Mouse (Mus musculus) heart, embryonic 13.5 days (tissue): ENCODE results near the gene Gm49366. TPM values are rescaled to one million over a fixed set of nuclear protein-coding genes. Genes with fewer than 3 reads are reported as not detected.
"Not testable (repeated sequence)": the region's sequence is repeated elsewhere in the genome, so short reads cannot be mapped to it uniquely, and the experiment has no call there.

ENCODE experiments used
- ATAC-seq: fragments of 200-750 bp; cut with Nextera tagmentation; 2 replicates; pipeline ENCODE4 v1.8.0; 2017; ENCODE audit warnings: moderate TSS enrichment; ENCODE audit not compliant: insufficient number of reproducible peaks, low FRiP score, low TSS enrichment; ENCODE audit errors: extremely low read depth
- H3K27ac ChIP-seq: fragments of 300-500 bp; sonication (generic); replicated peaks from 2 replicates; pipeline ENCODE4 v1.5.1; 2015; ENCODE audit warnings: moderate library complexity, mild to moderate bottlenecking, inconsistent platforms
- H3K27me3 ChIP-seq: fragments of 300-500 bp; sonication (generic); replicated peaks from 2 replicates; pipeline ENCODE4 v1.6.1; 2015; ENCODE audit warnings: mild to moderate bottlenecking, inconsistent platforms
- H3K36me3 ChIP-seq: fragments of 300-500 bp; sonication (generic); 2 replicates; pipeline ENCODE4 v1.6.1; 2015; ENCODE audit warnings: mild to moderate bottlenecking, inconsistent platforms
- H3K4me1 ChIP-seq: fragments of 300-500 bp; sonication (generic); 2 replicates; pipeline ENCODE4 v1.6.1; 2015; ENCODE audit warnings: inconsistent platforms
- H3K4me2 ChIP-seq: fragments of 300-500 bp; sonication (generic); 2 replicates; pipeline ENCODE4 v1.6.1; 2015; ENCODE audit warnings: inconsistent platforms, mild to moderate bottlenecking, moderate library complexity
- H3K4me3 ChIP-seq: fragments of 300-500 bp; sonication (generic); 2 replicates; pipeline ENCODE4 v1.5.1; 2015; ENCODE audit warnings: moderate library complexity, mild to moderate bottlenecking, inconsistent platforms
- H3K9ac ChIP-seq: fragments of 300-500 bp; sonication (generic); 2 replicates; pipeline ENCODE4 v1.6.1; 2015; ENCODE audit warnings: inconsistent platforms, mild to moderate bottlenecking, moderate library complexity
- H3K9me3 ChIP-seq: fragments of 300-500 bp; sonication (generic); 2 replicates; pipeline ENCODE4 v1.6.1; 2016; ENCODE audit warnings: inconsistent platforms
- WGBS: fragments of 180-500 bp; shearing (Covaris S2); methylation state at CpG from one replicate; pipeline ENCODE4 v1.1.7; 2015; ENCODE audit warnings: mixed read lengths; 5-methylcytosine and 5-hydroxymethylcytosine counted together
- polyA plus RNA-seq: library from polyadenylated mRNA; unstranded; fragments of >200 nt; fragmentation: Nextera tagmentation; extraction: Ambion mirVana; gene quantifications from 2 replicates; pipeline ENCODE4 v1.2.1, GENCODE M21; 2015

Gene Gm49366
- polyA plus RNA-seq, 1 experiment from 2014 or later, result not detected

DNA sequence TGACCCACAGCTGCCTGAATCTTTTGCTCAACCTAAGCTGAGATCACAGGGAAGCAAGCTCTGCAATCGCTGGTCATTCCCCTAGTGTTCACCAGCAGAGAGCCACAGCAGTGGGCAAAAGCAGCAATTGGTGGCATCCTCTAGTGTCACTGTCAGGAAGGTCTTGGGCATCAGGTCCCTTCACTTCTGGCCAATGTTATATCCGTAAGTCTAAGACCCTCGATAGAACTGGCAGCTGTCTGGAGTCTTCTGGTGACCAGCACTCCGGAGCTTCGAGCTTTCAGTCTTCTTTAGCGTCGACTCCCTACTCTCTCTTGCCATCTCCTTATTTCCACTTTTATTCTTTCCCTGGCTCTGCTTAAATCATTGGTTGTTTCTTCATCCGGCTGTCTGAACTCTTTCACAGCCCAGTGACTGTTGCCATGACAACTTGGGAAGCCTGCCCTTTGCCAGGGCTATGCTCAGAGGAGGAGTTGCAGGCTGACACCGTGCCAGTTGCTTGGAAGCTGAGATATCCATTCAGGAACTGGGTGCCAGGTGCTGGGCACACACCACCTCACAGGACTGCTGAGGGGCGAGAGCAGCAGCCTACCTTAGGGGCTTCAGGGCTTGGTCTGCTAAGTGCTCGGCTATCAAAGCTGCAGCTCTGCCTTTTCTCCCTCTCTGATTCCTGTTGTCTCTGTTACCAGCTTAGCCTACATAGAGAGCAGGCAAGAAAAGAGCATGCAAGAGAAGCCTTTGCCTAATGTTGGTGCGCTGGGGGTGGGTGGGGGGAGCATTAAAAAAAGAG lies 27.3 kb upstream of the Gm49366 start:
- WGBS, result 56% methylated on average over 12 of the region's 12 CpGs
- peaks cover 4% of the 10 kb centered on the region; the same call in 1 of the 2 replicates for H3K27me3 ChIP-seq
- H3K4me1 ChIP-seq, result peaks cover 26% of the 10 kb centered on the region
- no peak overlapping the region for H3K27ac ChIP-seq
- H3K9ac ChIP-seq, result no peak overlapping the region
- no peak for ATAC-seq
- H3K4me3 ChIP-seq, result peak overlapping the region; percentile 57
- peaks cover 10% of the 10 kb centered on the region for H3K36me3 ChIP-seq
- H3K9me3 ChIP-seq, result no peaks in the 10 kb centered on the region
- H3K4me2 ChIP-seq, result peak overlapping the region; percentile 71

DNA sequence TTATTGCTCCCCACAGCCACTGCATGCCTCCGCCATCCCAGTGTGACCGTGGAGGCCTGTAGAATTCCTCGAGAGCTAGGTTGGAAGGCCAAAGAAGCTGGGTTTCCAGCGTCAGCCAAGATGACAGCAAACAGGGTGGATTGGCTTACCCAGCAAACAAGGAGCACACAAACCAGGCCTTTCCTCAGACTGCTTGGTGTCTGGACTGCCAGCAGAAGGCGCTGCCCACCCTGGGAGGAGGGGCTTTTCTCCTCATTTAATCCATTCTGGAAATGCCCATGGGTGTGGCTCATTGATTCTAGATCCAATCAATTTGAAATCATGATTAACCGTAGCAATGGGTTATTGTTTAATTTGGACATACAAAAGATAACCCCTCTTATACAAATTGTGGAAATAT lies 25.6 kb upstream of the Gm49366 start:
- Histone ChIP-seq H3K36me3 (peaks cover 14% of the 10 kb centered on the region), H3K27ac (no peak overlapping the region), H3K27me3 (peaks cover 4% of the 10 kb centered on the region; the same call in 1 of the 2 replicates), H3K9me3 (no peaks in the 10 kb centered on the region), H3K4me1 (peaks cover 26% of the 10 kb centered on the region), H3K9ac (no peak overlapping the region), H3K4me3 (no peak overlapping the region), H3K4me2 (no peak overlapping the region)
- ATAC-seq, result no peak
- WGBS, result 66% methylated on average over 6 of the region's 6 CpGs

DNA sequence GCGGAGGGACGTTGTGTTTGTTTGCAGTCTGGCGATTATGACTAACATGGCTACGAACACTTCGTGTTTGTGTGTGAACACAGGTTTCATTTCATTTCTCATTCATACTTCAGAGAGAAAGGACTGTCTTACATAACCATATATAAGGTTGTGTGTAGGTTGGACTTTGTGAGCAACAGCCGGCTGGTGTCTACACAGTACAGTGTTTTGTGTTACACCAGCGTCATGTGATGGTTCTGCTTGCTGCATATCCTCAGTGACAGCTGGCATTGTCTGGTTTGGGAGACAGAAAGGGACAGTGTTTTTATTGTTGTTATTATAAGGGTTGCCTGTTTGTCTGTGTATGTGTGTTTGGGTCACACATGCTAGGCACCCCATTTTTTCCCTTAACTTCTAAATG lies 25.0 kb upstream of the Gm49366 start:
- H3K9me3 ChIP-seq, result no peaks in the 10 kb centered on the region
- no peak for ATAC-seq

DNA sequence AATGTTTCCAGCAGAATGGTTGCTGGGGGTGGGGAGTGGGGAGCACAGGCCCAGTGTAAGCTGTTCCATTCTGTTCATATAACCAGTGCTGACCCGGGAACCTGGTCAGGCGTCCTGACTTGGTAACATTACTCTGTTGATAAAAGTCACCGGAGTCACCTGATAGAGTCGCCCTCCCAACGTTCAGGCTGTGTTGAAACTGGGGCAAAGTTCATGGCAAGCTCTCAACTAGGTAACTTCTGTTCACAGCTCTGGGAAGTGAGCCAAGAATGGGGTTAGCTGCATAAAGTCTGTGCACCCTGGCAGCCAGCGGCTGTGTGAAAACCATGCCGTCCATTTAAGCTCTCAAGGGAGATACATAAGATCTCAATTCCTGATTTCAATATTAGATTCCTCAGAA lies 18.2 kb upstream of the Gm49366 start:
- peaks cover 16% of the 10 kb centered on the region for H3K4me1 ChIP-seq
- not testable (repeated sequence) for H3K36me3 ChIP-seq, H3K27me3 ChIP-seq, H3K9me3 ChIP-seq, H3K4me3 ChIP-seq, H3K9ac ChIP-seq
- H3K4me2 ChIP-seq, result peak overlapping the region; percentile 16
- WGBS, result 14% methylated on average over 7 of the region's 7 CpGs
- 0 out of 2 replicates have a peak overlapping the region, but pooled peaks have one; percentile 43 for H3K27ac ChIP-seq
- peak; percentile 51; the same call in 1 of the 2 replicates for ATAC-seq

More for the DNA sequence above, 25.0 kb upstream of the Gm49366 start:
- Histone ChIP-seq H3K4me2 (no peak overlapping the region), H3K4me1 (peaks cover 21% of the 10 kb centered on the region), H3K27me3 (no peaks in the 10 kb centered on the region), H3K36me3 (peaks cover 14% of the 10 kb centered on the region), H3K27ac (no peak overlapping the region), H3K4me3 (no peak overlapping the region), H3K9ac (no peak overlapping the region)
- WGBS, result 88% methylated on average over 7 of the region's 7 CpGs

GRCm38 (mm10) chr12:84022266-84022665 lies 16.5 kb upstream of the Gm49366 start:
- ATAC-seq, H3K27me3 ChIP-seq, H3K36me3 ChIP-seq, H3K9me3 ChIP-seq, H3K27ac ChIP-seq, H3K4me3 ChIP-seq, H3K9ac ChIP-seq, H3K4me2 ChIP-seq: not testable (repeated sequence)
- H3K4me1 ChIP-seq, result peaks cover 16% of the 10 kb centered on the region
- 90% methylated on average over 4 of the region's 4 CpGs for WGBS

DNA sequence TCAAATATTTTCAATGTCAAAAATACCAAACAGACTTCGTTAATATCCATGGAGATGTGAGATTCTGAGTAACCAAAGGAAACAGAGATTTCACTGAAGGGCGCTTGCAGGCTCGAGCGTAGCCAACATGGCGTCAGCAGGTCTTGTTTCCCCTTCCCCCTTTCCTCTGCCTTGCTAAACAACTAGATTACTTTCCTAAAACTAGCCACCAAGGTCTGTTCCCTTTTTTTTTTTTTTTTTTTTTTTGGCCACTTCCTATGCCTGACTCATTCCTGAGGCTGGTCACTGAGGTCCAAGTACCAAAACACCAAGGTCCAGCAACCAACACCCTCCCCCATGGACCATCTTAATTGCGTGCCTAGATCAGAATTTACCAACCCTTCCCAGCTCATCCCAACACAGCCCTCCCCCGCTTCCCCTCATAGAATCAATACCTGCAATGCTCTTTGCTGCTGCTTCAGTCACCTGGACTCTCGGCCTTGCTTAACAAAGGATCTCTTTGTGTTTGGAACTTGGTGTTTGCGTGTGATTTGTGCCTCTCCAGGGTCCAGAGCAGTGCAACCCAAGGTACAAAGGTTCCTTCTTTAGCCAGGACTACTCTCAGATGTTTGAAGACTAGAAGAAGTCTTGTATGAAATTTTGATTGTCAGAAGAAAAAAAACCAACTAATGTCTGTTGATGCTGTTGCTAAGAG lies 15.5 kb upstream of the Gm49366 start:
- no peaks in the 10 kb centered on the region for H3K9me3 ChIP-seq
- H3K4me3 ChIP-seq, result no peak overlapping the region
- H3K27me3 ChIP-seq, result no peaks in the 10 kb centered on the region
- H3K9ac ChIP-seq, result no peak overlapping the region
- ATAC-seq, result no peak
- 83% methylated on average over 9 of the region's 9 CpGs for WGBS
- H3K36me3 ChIP-seq, result no peaks in the 10 kb centered on the region
- peaks cover 16% of the 10 kb centered on the region for H3K4me1 ChIP-seq
- no peak overlapping the region for H3K4me2 ChIP-seq
- no peak overlapping the region for H3K27ac ChIP-seq

DNA sequence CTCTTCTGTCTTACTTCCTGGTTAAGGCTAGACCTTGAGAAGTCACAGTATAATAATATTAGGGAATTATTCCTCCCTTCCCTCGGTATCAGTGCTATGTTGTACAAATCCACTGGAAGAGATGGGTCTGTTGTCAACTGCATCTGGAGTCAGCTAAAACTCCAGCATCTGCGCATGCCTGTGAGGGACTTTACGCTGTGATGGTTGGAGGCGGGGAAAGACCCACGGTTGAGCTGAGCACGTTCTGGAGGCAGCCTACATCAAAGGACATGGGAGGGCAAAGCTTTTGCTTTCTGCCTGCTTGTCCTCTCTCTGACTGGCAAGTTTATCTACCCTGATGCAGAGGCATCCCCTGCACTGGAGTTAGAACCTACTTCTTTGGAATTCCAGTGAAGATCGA lies 12.8 kb upstream of the Gm49366 start:
- Histone ChIP-seq H3K9me3 (no peaks in the 10 kb centered on the region), H3K4me1 (peaks cover 8% of the 10 kb centered on the region; the same call in 1 of the 2 replicates)
- WGBS, result 78% methylated on average over 7 of the region's 7 CpGs

GRCm38 (mm10) chr12:84028328-84028727 lies 10.4 kb upstream of the Gm49366 start:
- not testable (repeated sequence) for H3K27ac ChIP-seq, H3K9me3 ChIP-seq, H3K36me3 ChIP-seq, H3K27me3 ChIP-seq, H3K4me1 ChIP-seq, H3K4me2 ChIP-seq, H3K9ac ChIP-seq, ATAC-seq, H3K4me3 ChIP-seq
- WGBS, result 64% methylated on average over 3 of the region's 3 CpGs

More for the DNA sequence above, 12.8 kb upstream of the Gm49366 start:
- ATAC-seq, result no peak
- Histone ChIP-seq H3K9ac (no peak overlapping the region), H3K4me3 (no peak overlapping the region), H3K27me3 (no peaks in the 10 kb centered on the region), H3K27ac (no peak overlapping the region), H3K4me2 (no peak overlapping the region), H3K36me3 (no peaks in the 10 kb centered on the region)

GRCm38 (mm10) chr12:84029043-84029442 lies 9.7 kb upstream of the Gm49366 start:
- H3K9ac ChIP-seq, H3K9me3 ChIP-seq, H3K36me3 ChIP-seq, H3K4me2 ChIP-seq, H3K27me3 ChIP-seq, H3K4me3 ChIP-seq, ATAC-seq, H3K4me1 ChIP-seq, H3K27ac ChIP-seq: not testable (repeated sequence)
- 93% methylated on average over 1 of the region's 1 CpGs for WGBS

- H3K4me3 ChIP-seq, result no peak overlapping the region
- no peak overlapping the region for H3K9ac ChIP-seq
- no peak for ATAC-seq
- no peak overlapping the region for H3K4me2 ChIP-seq
- H3K4me1 ChIP-seq, result peaks cover 2% of the 10 kb centered on the region; the same call in 1 of the 2 replicates
- H3K27ac ChIP-seq, result no peak overlapping the region
- H3K36me3 ChIP-seq, result no peaks in the 10 kb centered on the region
- WGBS, result 61% methylated on average over 4 of the region's 4 CpGs
- peaks cover 3% of the 10 kb centered on the region; the same call in 1 of the 2 replicates for H3K27me3 ChIP-seq
- H3K9me3 ChIP-seq, result no peaks in the 10 kb centered on the region
Measured at GRCm38 (mm10) chr12:84030659-84031332, 7.9 kb upstream of the Gm49366 start.

GRCm38 (mm10) chr12:84032854-84033253 lies 5.9 kb upstream of the Gm49366 start:
- Histone ChIP-seq H3K36me3 (no peaks in the 10 kb centered on the region), H3K27me3 (peaks cover 8% of the 10 kb centered on the region; the same call in 1 of the 2 replicates), H3K4me2 (no peak overlapping the region), H3K9me3 (no peaks in the 10 kb centered on the region), H3K4me1 (peaks cover 2% of the 10 kb centered on the region; the same call in 1 of the 2 replicates), H3K27ac (no peak overlapping the region), H3K9ac (no peak overlapping the region), H3K4me3 (no peak overlapping the region)
- no peak for ATAC-seq
- WGBS, result 78% methylated on average over 4 of the region's 4 CpGs
